Mouse (Mus musculus) cerebellum, adult 9-11 months (tissue): ENCODE results near the gene Ttc39a.

Source experiments
- DNase-seq: peaks from one replicate; pipeline ENCODE4 v3.0.0; 2022

Ttc39a gene

DNA sequence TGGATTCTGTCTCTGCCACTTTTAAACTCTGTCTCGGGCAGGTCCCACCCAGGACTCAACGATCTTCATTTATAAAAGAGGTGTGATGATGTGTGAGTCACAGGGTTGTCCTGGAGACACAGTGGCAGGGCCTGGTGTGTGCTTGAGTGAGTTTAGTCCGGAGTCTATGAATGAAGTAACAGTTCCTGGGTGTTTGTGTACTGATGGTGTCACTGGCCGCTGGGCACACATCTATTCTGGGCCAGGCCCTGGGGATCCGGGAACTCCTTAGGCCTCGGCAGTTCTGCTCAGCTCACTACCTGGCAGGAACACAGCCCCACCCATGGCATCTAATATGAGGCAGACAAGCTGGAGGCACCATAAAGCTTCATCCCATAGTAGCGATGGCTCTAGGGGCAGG lies 15.2 kb downstream of the Ttc39a start:
- DNase-seq: no peak

DNA sequence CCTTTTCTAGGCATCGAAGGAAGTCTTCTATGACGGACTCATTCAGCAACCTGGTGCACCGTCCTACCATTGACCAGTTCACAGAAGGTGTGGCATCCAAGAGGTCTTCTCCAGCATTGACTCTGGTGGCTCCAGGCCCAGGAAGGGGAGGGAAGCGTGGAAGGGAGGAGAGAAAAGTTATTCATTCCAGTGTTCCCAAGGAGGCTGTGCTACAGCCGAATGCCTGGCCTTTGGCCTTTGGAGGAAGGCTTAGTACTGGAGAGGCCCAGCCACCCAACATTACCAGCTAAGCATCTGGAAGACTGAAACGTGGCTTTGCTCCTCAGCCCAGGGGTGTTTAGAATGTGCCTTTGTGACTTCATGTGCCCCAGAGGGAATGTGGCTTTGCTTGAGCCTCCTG lies 16.0 kb downstream of the Ttc39a start:
- DNase-seq: no peak

DNA sequence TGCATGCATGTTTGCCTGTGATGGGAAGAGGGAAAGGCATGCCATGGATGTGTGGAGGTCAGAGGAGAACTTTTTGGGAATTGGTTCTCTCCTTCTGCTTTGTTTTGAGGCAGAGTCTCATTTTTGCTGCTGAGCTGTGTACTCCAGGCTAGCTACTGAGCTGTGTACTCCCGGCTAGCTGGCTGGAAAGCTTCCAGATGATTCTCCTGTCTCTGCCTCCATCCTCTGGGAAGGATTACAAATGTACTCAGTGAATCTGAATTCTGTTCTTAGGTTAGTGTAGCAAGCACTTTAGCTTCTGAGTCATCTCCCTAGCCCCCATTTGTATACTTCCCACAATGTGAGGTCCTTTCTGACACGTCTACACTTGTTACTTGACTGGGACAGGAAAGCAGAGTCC lies 17.0 kb downstream of the Ttc39a start:
- DNase-seq: no peak

DNA sequence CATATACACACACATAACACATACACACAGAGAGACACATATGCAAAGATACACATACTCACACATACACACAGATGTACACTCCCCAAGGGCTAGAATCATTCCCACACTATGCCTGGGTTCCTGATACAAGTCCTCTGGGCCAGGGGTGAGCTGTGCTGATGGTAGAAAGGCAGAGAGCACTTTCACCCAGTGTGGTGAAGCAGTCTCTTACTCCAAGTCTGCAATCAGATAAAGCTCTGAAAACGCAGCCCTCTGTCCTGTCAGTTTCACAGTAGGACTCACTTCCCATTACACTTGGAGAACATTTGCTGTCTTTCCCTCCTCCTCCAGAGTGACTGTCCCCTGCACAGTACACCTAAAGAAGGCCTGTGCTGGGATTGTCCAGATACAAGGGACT lies 20.6 kb downstream of the Ttc39a start:
- no peak for DNase-seq

DNA sequence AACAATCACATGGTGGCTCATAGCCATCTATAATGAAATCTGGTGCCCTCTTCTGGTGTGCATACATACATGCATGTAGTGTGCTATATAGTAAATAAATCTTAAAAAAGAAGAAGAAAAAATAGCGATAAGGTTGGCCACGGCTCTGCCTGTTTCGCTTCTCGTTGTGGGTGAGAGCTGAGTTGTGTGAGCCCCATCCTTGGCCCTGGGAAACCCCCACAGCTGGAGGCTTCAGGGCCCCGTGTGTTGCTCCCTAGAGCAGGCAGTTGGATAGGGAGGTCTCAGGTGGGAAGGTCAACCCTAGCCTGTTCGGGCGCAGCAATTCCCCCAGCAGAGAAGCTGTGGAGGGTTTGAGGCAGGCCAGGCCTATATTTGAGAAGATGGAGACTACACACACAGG lies 23.8 kb downstream of the Ttc39a start:
- DNase-seq: no peak

DNA sequence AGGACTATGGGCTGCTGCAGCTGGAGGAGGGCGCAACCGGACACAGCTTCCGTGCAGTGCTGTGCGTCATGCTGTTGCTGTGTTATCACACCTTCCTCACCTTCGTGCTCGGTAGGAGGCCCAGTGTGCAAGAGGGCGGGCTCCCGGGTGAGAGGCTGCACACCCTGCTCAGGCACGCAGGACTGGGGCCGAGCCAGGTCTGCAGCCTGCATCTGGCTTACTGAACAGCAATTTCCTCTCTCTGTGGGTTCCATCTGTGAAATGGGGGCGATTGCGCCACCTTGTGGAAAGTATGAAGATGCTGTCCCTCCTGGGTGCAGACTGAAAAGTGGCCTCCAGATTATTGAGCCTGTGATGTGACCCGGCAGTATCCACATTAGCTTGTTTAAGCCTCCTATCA lies 24.4 kb downstream of the Ttc39a start:
- DNase-seq: peak; percentile 68

DNA sequence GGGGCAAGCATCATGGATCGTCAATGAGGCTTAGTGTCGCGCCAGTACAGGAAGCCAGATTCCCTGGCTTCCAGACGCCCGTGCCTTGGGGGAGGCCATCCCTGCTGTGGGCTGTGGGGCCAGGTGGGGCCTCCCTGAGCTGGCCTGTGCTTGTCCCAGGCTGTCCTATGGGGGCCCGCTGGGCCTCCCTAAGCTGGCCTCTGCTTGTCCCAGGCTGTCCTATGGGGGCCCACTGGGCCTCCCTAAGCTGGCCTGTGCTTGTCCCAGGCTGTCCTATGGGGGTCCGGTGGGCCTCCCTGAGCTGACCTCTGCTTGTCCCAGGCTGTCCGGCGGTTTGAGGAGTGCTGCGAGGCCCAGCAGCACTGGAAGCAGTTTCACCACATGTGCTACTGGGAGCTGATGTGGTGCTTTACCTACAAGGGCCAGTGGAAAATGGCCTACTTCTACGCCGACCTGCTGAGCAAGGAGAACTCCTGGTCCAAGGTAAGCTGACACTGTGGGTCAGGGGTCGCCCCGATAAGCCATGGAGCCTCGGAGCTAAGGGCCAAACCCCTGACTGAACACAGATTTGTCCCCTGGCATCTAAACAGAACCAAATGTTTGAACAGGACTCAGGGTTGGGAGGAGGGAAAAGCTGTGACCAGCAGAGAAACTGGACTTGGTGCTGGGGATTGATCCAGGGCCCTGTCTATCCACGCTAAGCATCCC lies 26.4 kb downstream of the Ttc39a start:
- no peak for DNase-seq

DNA sequence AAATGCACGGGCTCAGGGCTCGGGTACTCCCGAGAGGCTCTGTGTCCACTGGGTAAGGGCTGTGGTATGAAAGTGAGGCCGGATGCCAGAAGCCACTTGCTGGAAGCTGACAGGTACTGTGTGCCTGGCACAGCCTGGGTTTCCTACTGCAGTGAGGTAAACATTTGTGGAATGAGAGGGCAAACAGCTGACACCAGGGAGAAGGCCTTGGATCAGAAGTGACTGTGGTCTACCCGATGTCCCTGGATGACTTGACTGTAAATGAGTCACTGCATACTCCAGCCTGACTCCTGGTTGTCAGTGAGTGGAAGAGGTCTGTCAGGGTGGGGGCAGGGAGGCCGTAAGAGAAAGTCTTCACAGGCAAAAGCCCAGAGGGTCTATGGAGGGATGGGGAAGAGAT lies 27.2 kb downstream of the Ttc39a start:
- no peak for DNase-seq

DNA sequence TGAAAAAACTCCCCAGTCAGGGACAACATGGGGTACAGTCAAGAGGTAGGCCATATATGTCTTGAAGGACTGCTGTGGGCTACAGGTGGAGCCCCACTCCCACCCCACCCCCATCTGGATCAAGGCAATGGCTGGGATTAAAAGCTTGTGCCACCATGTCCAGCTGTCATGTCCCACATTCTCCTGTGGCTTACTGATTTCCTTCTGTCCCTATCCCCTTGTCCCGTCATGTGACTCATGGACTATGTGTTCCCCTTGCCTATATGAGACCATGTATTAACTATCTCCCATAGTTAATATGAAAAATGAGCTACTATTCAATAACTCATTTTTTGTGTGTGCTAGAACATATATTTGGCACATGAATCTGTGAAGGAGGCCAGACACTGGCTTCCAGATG lies 27.8 kb downstream of the Ttc39a start:
- DNase-seq: no peak

DNA sequence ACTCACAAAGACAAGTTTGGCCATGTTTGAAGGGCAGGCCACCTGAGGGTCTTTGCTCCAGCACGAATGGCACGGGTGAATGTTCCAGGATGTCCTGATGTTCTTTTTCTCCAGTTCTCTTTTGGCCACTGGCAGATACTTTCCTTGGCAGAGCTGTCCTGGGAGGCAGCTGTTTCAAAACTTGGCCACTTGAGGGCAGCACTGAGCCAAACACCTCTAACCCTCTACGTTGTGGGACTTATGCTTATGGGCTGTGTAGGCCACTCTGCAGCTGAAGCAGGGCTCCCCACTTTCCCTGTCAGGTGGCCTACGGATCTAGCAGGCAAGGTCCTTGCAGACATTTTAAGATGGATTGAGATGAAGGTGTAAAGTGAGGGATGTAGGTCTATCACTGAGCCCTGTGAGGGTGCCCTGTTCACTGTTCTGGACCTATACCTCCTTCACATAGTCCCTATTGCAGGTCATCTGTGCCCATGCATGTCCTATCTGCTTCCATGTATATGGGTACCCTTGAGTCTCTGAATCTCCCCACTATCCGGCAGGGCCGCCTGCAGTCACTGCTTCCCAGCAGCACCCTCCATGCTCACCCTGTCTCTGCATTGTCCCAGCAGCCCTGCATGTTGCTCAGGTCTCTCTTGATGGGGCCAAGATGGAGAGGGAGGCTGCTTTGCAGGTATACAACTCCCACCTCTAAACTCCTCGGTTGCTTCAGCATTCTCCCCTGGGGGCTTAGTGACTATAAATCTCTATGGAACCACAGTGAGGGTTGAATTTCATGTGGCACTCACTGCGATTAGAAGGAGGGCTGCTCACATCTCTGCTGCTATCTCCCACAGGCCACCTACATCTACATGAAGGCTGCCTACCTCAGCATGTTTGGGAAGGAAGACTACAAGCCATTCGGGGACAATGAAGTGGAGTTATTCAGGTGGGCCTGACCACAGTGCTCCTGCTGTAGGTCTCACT lies 31.8 kb downstream of the Ttc39a start:
- peak; percentile 60 for DNase-seq

DNA sequence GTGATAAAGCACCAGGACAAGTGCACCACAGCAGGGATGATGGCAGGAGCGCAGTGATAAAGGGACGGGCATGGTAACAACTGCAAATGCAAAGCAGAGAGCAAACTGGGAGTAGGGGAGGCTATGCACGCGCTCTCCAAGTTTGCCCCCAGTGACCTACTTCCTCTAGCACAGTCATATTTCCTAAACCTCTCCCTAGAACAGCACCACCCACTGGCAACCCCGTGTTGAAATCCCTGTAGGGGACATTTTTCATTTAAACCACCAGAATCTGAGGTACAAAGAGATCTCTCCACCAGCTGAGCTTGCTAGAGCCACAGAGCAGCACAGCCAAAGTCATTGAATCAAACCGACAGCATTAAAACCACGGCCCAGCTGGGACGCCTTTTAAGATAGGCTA lies 32.7 kb downstream of the Ttc39a start:
- no peak for DNase-seq

DNA sequence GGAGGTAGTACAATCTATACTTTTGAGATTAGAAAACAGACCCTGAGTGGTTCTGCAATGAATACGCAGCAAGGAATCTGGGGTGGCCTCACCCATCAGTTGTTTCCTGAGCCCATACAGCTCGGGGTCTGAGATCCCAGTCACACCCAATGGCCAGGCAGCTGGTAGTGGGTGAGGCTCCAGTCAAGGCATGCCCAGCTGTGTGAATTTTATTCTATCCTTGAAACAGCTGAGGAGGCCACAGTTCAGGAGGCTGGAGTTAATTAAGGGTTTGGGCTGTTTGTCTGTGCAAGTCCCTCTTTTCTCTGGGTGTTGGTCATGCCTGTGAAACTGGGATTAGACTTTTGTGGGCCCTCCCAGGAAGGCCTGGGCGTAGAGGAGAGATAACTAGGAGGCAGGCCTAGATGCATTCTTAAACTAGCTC lies 33.4 kb downstream of the Ttc39a start:
- no peak for DNase-seq

DNA sequence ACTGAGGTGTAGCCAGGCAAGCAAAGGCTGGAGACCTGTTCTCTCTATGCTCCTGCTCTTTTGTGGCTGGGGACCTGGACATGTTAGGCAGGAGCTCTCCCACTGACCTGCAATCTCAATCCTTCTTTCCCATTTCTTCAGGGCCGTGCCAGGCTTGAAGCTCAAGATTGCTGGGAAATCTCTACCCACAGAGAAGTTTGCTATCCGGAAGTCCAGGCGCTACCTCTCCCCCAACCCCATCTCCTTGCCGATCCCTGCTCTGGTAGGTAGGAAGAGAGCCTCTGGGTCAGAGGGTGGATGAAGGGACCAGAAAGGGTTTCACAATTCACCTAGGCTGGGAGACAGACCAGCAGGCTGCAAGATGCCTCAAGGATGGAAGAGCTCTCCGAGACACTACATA lies 34.0 kb downstream of the Ttc39a start:
- no peak for DNase-seq

DNA sequence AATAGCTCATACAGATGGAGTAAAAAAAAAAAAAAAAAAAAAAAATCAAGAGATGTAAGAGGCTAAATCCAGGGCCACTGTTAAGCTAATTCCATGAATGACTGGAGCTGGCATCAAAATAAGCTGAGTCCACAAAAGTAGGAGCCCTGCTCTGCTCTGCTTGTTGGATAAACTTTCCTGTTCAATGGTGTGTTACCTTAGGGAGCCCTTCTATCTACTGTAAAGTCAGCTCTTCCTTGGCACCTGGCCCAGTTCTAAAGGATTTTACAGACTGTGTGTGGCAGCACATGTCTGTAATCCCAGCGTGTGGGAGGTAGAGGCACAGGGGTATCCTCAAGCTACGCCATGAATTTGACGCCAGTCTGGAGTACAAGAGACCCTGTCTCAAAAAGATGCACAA lies 34.6 kb downstream of the Ttc39a start:
- DNase-seq: no peak

DNA sequence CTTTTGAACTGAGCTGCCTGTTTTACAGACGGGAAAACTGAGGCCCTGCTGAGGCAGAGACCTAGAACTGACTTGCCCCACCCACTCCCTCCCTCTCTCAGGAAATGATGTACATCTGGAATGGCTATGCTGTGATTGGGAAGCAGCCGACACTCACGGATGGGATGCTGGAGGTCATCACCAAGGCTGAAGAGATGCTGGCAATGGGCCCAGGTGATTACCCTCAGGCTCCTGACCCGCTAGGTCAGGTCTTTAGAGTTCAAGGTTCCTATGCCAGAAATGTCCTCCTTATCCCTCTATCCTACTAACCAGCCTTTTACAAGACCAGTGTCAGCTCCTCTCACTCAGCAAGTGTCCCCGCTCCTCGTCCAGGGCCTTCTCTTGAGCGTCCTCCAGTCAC lies 35.7 kb downstream of the Ttc39a start:
- DNase-seq: no peak

DNA sequence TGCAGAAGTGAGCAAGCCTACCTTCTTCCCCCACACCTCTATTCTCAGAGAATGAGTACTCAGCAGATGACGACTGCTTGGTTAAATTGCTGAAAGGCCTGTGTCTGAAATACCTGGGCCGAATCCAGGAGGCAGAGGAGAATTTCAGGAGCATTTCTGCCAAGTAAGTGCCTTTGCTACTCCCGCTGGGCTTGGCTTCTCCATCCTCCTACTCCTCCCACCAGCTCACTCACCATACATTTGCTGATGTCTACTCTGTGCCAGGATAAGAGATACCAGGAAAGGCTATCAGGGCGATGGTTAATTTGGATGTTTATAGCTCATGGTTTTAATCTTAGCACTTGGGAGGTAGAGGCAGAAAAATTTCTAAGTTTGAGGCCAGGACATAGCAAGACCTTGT lies 36.2 kb downstream of the Ttc39a start:
- DNase-seq: peak; percentile 83

DNA sequence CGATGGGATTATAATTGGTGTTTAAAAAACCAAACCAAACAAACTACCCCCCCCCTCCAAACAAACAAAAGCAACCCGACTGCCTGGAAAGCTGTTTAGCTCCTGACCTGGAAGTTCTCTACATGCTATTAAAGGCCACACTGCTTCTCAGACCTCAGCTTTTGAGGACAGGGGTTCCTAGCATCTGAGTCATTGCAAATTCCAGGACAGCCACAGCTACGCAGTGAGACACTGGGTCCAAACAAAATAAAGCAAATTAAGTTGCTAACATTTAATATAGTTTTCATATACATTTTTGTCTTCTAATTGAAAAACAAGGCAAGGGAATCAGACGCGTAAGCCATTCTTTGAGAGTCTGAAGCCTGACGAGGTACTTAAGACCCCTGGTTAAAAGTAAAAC lies 38.0 kb downstream of the Ttc39a start:
- no peak for DNase-seq

DNA sequence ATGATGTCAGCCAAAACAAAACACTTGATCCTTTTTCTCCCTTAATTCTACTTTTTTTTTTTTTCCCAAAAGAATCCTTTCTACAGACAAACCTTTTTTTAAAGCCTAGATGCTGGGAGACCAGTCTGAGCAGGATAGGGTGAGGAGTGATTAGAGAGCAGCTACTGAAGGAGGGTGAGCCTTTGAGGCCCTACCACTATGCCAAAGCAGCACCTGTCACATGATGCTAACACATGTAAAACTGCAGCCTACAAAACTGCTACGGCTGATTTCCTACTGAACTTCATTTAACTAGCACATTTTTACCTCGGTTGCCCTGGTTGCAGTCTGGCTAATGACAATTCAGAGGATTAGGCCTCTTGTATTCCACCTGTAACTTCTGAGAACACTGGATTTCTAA lies 38.5 kb downstream of the Ttc39a start:
- no peak for DNase-seq

DNA sequence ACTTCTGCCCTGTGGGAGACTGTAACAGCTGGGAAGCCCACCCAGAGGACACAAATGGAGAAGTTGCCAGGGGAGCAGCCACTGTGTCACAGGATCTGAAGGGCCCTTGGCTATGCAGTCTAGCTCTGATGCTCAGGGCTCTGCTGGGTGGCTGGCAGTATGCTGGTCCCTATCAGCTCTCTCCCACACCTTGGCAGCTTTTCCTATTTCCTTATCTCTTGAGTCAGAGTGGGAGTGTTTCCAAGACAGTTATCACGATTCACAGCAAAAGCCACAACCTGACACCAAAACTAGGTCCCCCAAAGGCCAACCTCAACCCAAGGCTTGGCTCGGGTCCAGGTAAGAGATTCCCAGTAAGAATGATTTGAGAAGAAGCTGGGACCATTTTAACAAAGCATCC lies 39.0 kb downstream of the Ttc39a start:
- DNase-seq: no peak

DNA sequence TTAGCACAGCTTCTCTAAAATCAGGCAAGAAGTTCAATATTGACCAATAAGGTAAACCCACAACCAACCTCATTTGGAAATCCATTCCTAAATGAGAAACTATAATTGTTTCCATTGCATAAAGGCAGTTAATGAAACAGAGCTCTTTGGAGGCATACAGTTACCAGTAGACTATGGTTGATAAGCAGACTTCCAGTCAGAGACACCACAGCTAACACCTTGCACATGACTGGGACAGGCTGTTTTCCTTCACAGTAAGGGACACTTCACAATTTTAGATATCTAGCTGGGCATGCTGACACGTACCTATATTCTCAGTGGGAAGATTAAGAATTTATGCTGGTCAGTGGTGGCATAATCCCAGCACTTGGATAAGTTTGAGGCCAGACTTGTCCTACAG lies 39.5 kb downstream of the Ttc39a start:
- no peak for DNase-seq

DNA sequence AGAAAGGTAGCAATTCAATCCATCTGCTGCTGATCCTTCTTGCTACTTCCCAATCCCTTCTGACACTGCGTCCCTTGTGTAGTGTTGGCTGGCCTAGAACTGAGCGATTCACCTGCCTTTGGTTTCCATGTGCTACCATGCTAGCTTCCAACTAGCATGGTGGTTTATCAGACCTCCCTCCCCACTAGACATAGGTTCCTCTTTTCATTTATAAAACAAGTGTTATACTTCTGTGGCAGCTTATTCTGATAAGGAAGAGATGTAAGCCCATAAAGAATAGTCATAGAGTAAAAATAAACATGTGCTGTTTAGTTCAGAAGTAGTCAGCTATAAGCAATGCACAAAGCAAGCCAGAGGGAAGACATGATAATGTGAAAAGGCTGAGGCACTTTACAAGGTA lies 42.1 kb downstream of the Ttc39a start:
- no peak for DNase-seq

DNA sequence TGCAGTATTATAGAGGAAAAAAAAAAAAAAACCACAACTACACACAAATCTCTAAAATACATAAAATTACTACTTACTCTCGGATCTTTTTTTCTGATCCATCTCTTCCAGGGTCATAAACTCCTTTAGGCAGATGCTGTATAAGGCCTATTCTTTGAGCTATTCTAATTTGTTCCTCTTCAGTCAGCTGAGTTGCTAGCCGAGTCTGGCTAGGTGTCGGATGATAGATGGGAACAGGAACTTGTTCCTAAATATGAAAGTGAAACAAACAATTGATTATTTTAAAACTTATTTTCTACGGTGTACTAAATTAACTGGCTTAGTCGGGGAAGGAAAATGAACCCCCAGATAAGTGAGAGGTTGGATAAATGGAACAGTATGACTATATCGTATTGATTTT lies 50.4 kb downstream of the Ttc39a start:
- DNase-seq: no peak

DNA sequence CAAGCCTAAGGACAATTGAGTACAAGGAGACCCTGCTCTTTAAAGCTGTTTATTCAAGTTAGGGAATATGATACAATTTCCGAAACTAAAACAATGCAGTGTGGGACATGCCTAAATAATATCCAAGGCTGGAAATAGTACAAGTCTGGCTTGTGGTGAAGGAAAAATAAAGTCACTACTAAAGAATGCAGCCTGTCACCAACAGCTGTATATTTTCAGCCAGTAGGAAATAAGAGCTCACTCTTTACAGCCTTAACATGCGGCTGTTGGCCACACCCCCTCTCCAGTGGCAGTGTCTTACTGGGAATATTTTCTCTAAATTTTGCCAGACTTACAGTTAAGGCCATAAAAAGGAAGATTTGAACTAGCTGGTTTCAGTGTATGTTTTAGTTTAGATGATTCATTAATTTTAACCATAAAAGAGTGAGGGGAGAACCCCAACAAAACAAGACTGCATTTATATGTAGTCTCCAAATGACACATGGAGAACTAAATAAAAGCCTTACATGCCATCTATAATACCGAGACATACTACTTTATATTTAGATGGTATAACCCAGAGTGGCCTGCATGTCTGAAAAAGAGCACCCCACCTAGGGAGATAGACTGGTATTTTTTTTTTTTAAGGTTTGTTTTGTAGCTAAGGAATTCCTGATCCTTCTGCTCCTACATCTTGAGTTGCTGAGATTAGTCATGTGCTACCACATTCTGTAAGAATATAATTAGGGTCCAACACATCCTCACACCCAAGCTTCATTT lies 54.2 kb downstream of the Ttc39a start:
- no peak for DNase-seq

DNA sequence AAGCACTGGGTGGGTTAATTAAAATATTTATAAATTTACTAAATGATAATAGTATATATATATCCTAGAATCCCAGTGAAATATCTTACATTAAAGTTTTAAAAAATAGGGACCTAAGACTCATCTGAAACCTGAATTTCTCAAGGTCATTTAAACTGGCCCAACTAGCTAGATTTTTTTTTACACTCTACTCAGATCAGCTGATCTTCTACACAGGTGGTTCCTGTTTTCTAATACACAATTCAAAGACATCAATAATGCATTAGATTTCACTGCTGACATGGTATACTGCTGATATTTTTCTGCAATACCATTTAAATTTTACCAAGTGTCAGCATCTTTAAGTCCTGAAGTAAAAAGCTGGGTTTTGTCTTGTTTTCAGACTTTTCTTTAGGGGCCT lies 57.5 kb downstream of the Ttc39a start:
- DNase-seq: no peak
